Comparison of ENCODE assay signal across 17 mouse cellular contexts in genomic region chr17:8357498-8357897, GRCm38 (mm10). TPM values are rescaled to one million over a fixed set of nuclear protein-coding genes. Genes with fewer than 3 reads are reported as not detected.
"Had no signal": no experiment of that assay in that cellular context is flagged by ENCODE, and none has a peak within 500 bp of the region (broad histone marks: within the 10 kb centered on the region; RNA-seq: fewer than 3 reads in every experiment).

No protein-coding gene starts in this region.

- DNase-seq: lung, adult 18-20 months; lung, embryonic 14.5 days; lung, postnatal 10 days; midbrain, embryonic 14.5 days; right cerebral cortex, postnatal 14 days; thymus, adult 18-20 months; thymus, postnatal 14 days; thymus, postnatal 36 days had no signal

- H3K27ac ChIP-seq: midbrain, embryonic 10.5 days; midbrain, embryonic 12.5 days; neural tube, embryonic 12.5 days; stomach, embryonic 15.5 days had no signal

- H3K9me3 ChIP-seq: midbrain, embryonic 12.5 days; neural tube, embryonic 12.5 days; stomach, embryonic 15.5 days had no signal

- H3K4me1 ChIP-seq: stomach, embryonic 15.5 days had no signal

- H3K4me2 ChIP-seq: lung, embryonic 14.5 days; midbrain, embryonic 12.5 days; neural tube, embryonic 12.5 days; stomach, embryonic 15.5 days had no signal

- H3K4me3 ChIP-seq: midbrain, embryonic 10.5 days; midbrain, embryonic 12.5 days; neural tube, embryonic 12.5 days; stomach, embryonic 15.5 days had no signal

- H3K27me3 ChIP-seq: midbrain, embryonic 12.5 days; neural tube, embryonic 12.5 days; stomach, embryonic 15.5 days had no signal

- H3K9ac ChIP-seq: lung, embryonic 14.5 days; midbrain, embryonic 12.5 days; neural tube, embryonic 12.5 days; stomach, embryonic 15.5 days had no signal

- H3K36me3 ChIP-seq: midbrain, embryonic 10.5 days; midbrain, embryonic 12.5 days; neural tube, embryonic 12.5 days; stomach, embryonic 15.5 days had no signal

- ATAC-seq: midbrain, embryonic 16.5 days had no signal

RNA-seq across cellular contexts. Expression of gene T2, which starts 1.7 kb away (rescaled TPM):
- total RNA-seq: megakaryocyte-erythroid progenitor cell, adult 5-6 weeks; neutrophil, adult 5-6 weeks had no signal
- polyA plus RNA-seq: liver, embryonic 16.5 days; spleen, adult 2 months had no signal
